Comparison of ENCODE assay signal across 25 mouse cellular contexts in genomic region chr10:98311403-98311802, GRCm38 (mm10).
"Had no signal": no experiment of that assay in that cellular context is flagged by ENCODE, and none has a peak within 500 bp of the region (broad histone marks: within the 10 kb centered on the region; RNA-seq: fewer than 3 reads in every experiment).

No protein-coding gene starts in this region.

- DNase-seq: cerebellum, adult 9-10 months; cerebellum, adult 9-11 months; cerebellum, postnatal 10 days; cerebellum, postnatal 14 days; cerebellum, postnatal 25 days; cerebellum, postnatal 36 days; embryo, embryonic 11 days; forebrain, postnatal 0 days; gastrocnemius, adult 2 months; gastrocnemius, postnatal 10 days; gastrocnemius, postnatal 14 days; gastrocnemius, postnatal 25 days; gastrocnemius, postnatal 36 days; heart, adult 11 months; heart, adult 18-20 months; heart, adult 2 months had no signal

- H3K4me1 ChIP-seq: embryonic facial prominence, embryonic 12.5 days; embryonic facial prominence, embryonic 13.5 days; embryonic facial prominence, embryonic 15.5 days; forebrain, embryonic 10.5 days; forebrain, embryonic 12.5 days; forebrain, embryonic 13.5 days; forebrain, embryonic 15.5 days had no signal

- H3K9ac ChIP-seq: embryonic facial prominence, embryonic 12.5 days; embryonic facial prominence, embryonic 13.5 days; embryonic facial prominence, embryonic 15.5 days; forebrain, embryonic 12.5 days; forebrain, embryonic 13.5 days; forebrain, embryonic 15.5 days; forebrain, postnatal 0 days had no signal

- H3K27ac ChIP-seq: embryonic facial prominence, embryonic 10.5 days; embryonic facial prominence, embryonic 12.5 days; embryonic facial prominence, embryonic 13.5 days; embryonic facial prominence, embryonic 15.5 days; forebrain, embryonic 10.5 days; forebrain, embryonic 12.5 days; forebrain, embryonic 13.5 days; forebrain, embryonic 15.5 days; gastrocnemius, adult 2 months; heart, adult 2 months had no signal

- H3K36me3 ChIP-seq: embryonic facial prominence, embryonic 10.5 days; embryonic facial prominence, embryonic 12.5 days; embryonic facial prominence, embryonic 13.5 days; embryonic facial prominence, embryonic 15.5 days; forebrain, embryonic 10.5 days; forebrain, embryonic 12.5 days; forebrain, embryonic 15.5 days had no signal

- H3K27me3 ChIP-seq: embryonic facial prominence, embryonic 12.5 days; embryonic facial prominence, embryonic 13.5 days; embryonic facial prominence, embryonic 15.5 days; forebrain, embryonic 12.5 days; forebrain, embryonic 13.5 days; forebrain, embryonic 15.5 days had no signal

- H3K9me3 ChIP-seq: embryonic facial prominence, embryonic 10.5 days; embryonic facial prominence, embryonic 12.5 days; embryonic facial prominence, embryonic 13.5 days; embryonic facial prominence, embryonic 15.5 days; forebrain, embryonic 10.5 days; forebrain, embryonic 12.5 days; forebrain, embryonic 13.5 days; forebrain, embryonic 15.5 days had no signal

- H3K4me3 ChIP-seq: embryonic facial prominence, embryonic 10.5 days; embryonic facial prominence, embryonic 12.5 days; embryonic facial prominence, embryonic 13.5 days; embryonic facial prominence, embryonic 15.5 days; erythroblast, embryonic 14.5 days; forebrain, embryonic 10.5 days; forebrain, embryonic 12.5 days; forebrain, embryonic 13.5 days; forebrain, embryonic 15.5 days; gastrocnemius, adult 2 months; heart, adult 2 months had no signal
